8 mouse cellular contexts compared by ENCODE assay signal in genomic region chr11:87662407-87662806, GRCm38 (mm10). TPM values are rescaled to one million over a fixed set of nuclear protein-coding genes. Genes with fewer than 3 reads are reported as not detected.
DNase-seq lines count a peak whose midpoint lies in the region; ATAC-seq and TF ChIP-seq lines count a peak whose summit lies in the region.

Gene Rnf43 (plus strand): TSS chr11:87662722.

- no peak for TF ChIP-seq POLR2A in heart, adult 2 months (IDR thresholded peaks at IDR 0.05; ENCODE audit: insufficient read depth, low read depth, low read length)

- no peak for TF ChIP-seq EP300 in heart, adult 2 months (IDR thresholded peaks at IDR 0.05; ENCODE audit: insufficient read depth, low read depth, low read length)

- peak; percentile 96 for ATAC-seq in embryonic facial prominence, embryonic 14.5 days (ENCODE audit: low read depth)
- ATAC-seq in limb, embryonic 13.5 days (ENCODE audit: low FRiP score, low read depth) = peak; percentile 54; the same call in 1 of the 2 replicates
- ATAC-seq in midbrain, embryonic 16.5 days = peak; percentile 67; the same call in 1 of the 2 replicates

- peak within 1 kb of the TSS; percentile 50 for H3K27ac ChIP-seq in embryonic facial prominence, embryonic 14.5 days (replicated peaks; ENCODE audit: low read depth, low read length)
- H3K27ac ChIP-seq in heart, adult 2 months = no peak within 1 kb of the TSS
- no peak within 1 kb of the TSS for H3K27ac ChIP-seq in limb, embryonic 13.5 days
- no peak within 1 kb of the TSS for H3K27ac ChIP-seq in midbrain, embryonic 16.5 days (ENCODE audit: low read length)

- peak; percentile 86 for DNase-seq in 3T3-L1 (ENCODE audit: low read depth, low spot score)
- DNase-seq in adrenal gland, postnatal 4 days (ENCODE audit: low spot score in 2 of 2) = peak; percentile 40 to 71
- DNase-seq in embryonic facial prominence, embryonic 14.5 days (ENCODE audit: low spot score) = peak; percentile 94
- DNase-seq in heart, adult 2 months = peak; percentile 76 to 82
- DNase-seq in kidney, adult 8-10 months = peak; percentile 94 to 95
- peak; percentile 82 to 92 for DNase-seq in spleen, postnatal 10 days (ENCODE audit: low spot score in 2 of 2)

- no peaks in the 10 kb centered on the region for H3K4me1 ChIP-seq in embryonic facial prominence, embryonic 14.5 days (ENCODE audit: control insufficient read depth, insufficient read depth, low read length)
- no peaks in the 10 kb centered on the region for H3K4me1 ChIP-seq in heart, adult 2 months (ENCODE audit: control insufficient read depth, insufficient read depth, low read length)
- peaks cover 7% of the 10 kb centered on the region for H3K4me1 ChIP-seq in limb, embryonic 13.5 days
- peaks cover 8% of the 10 kb centered on the region for H3K4me1 ChIP-seq in midbrain, embryonic 16.5 days (ENCODE audit: control insufficient read depth, insufficient read depth, low read length)

- 0 out of 2 replicates have a peak, but pooled peaks cover 7% of the 10 kb centered on the region for H3K27me3 ChIP-seq in embryonic facial prominence, embryonic 14.5 days (replicated peaks; ENCODE audit: control insufficient read depth, insufficient read depth, low read length)
- H3K27me3 ChIP-seq in heart, adult 2 months (ENCODE audit: control insufficient read depth, insufficient read depth, low read length) = no peaks in the 10 kb centered on the region
- peaks cover 14% of the 10 kb centered on the region for H3K27me3 ChIP-seq in limb, embryonic 13.5 days
- peaks cover 4% of the 10 kb centered on the region; the same call in 1 of the 2 replicates for H3K27me3 ChIP-seq in midbrain, embryonic 16.5 days (ENCODE audit: control insufficient read depth, insufficient read depth, low read depth, low read length)

- peak; percentile 95 for TF ChIP-seq CTCF in heart, adult 2 months (IDR thresholded peaks at IDR 0.05)

- H3K9me3 ChIP-seq in embryonic facial prominence, embryonic 14.5 days (ENCODE audit: control insufficient read depth, low read length) = no peaks in the 10 kb centered on the region
- no peaks in the 10 kb centered on the region for H3K9me3 ChIP-seq in limb, embryonic 13.5 days
- no peaks in the 10 kb centered on the region for H3K9me3 ChIP-seq in midbrain, embryonic 16.5 days (replicated peaks; ENCODE audit: control insufficient read depth, low read length, poor library complexity, severe bottlenecking)

- peak within 1 kb of the TSS; percentile 49 for H3K4me3 ChIP-seq in embryonic facial prominence, embryonic 14.5 days (ENCODE audit: low read depth, low read length)
- H3K4me3 ChIP-seq in heart, adult 2 months = peak within 1 kb of the TSS; percentile 45
- H3K4me3 ChIP-seq in limb, embryonic 13.5 days = peak within 1 kb of the TSS; percentile 46
- peak within 1 kb of the TSS; percentile 39 for H3K4me3 ChIP-seq in midbrain, embryonic 16.5 days (ENCODE audit: low read depth, low read length)

- peak within 1 kb of the TSS; percentile 69 for H3K4me2 ChIP-seq in embryonic facial prominence, embryonic 14.5 days (ENCODE audit: low read depth, low read length)
- peak within 1 kb of the TSS; percentile 75 for H3K4me2 ChIP-seq in limb, embryonic 13.5 days (replicated peaks)
- H3K4me2 ChIP-seq in midbrain, embryonic 16.5 days (ENCODE audit: low read length) = peak within 1 kb of the TSS; percentile 81

- intact Hi-C loops in heart, adult 2 months (cut with DNase I) = loop anchor here (1.0 kb wide), 2 partner anchors 109 to 155 kb away; no protein-coding TSS in a partner anchor

- 0% methylated on average over 8 of the region's 8 CpGs for WGBS in embryonic facial prominence, embryonic 14.5 days
- under 1% methylated on average over 8 of the region's 8 CpGs for WGBS in heart, adult 2 months
- WGBS in limb, embryonic 13.5 days = 0% methylated on average over 8 of the region's 8 CpGs
- under 1% methylated on average over 8 of the region's 8 CpGs for WGBS in midbrain, embryonic 16.5 days

- no peaks in the 10 kb centered on the region for H3K36me3 ChIP-seq in embryonic facial prominence, embryonic 14.5 days (ENCODE audit: control insufficient read depth, insufficient read depth, low read length)
- no peaks in the 10 kb centered on the region for H3K36me3 ChIP-seq in heart, adult 2 months (ENCODE audit: control insufficient read depth, insufficient read depth, low read length)
- no peaks in the 10 kb centered on the region for H3K36me3 ChIP-seq in limb, embryonic 13.5 days
- H3K36me3 ChIP-seq in midbrain, embryonic 16.5 days (ENCODE audit: control insufficient read depth, insufficient read depth, low read length) = no peaks in the 10 kb centered on the region

- H3K9ac ChIP-seq in embryonic facial prominence, embryonic 14.5 days (ENCODE audit: low read depth, low read length) = peak within 1 kb of the TSS; percentile 63
- peak within 1 kb of the TSS; percentile 12 for H3K9ac ChIP-seq in heart, adult 2 months (ENCODE audit: low read depth, low read length)
- peak within 1 kb of the TSS; percentile 55 for H3K9ac ChIP-seq in limb, embryonic 13.5 days
- no peak within 1 kb of the TSS; the same call in 1 of the 2 replicates for H3K9ac ChIP-seq in midbrain, embryonic 16.5 days (ENCODE audit: low read depth, low read length)

- no peaks in the 10 kb centered on the region for H3K79me2 ChIP-seq in heart, adult 2 months (replicated peaks; ENCODE audit: control insufficient read depth, insufficient read depth, low read length)

RNA-seq across cellular contexts. Expression of gene Rnf43, which starts in this region (rescaled TPM):
- 1 to 10 TPM; 4.4 to 5.7 TPM for total RNA-seq in adrenal gland, postnatal 4 days (2021)
- polyA plus RNA-seq in embryonic facial prominence, embryonic 14.5 days (2014; fragmentation: Nextera tagmentation; extraction: Ambion mirVana) = 5.3 and 6.2 TPM in 2 replicates
- total RNA-seq in heart, adult 2 months (2021) = under 1 TPM; 0.42 to 0.45 TPM
- 0.15 and 0.31 TPM in 2 replicates for polyA plus RNA-seq in heart, adult 2 months (2012; rRNA removed)
- polyA plus RNA-seq in limb, embryonic 13.5 days (2015; fragmentation: Nextera tagmentation; extraction: Ambion mirVana) = 3.2 and 4.2 TPM in 2 replicates
- 0.68 and 1.4 TPM in 2 replicates for polyA plus RNA-seq in midbrain, embryonic 16.5 days (2015; fragmentation: Nextera tagmentation; extraction: Ambion mirVana)

Comparison
In these comparisons a context has a peak if more than half of its experiments do, and no peak if none do; other contexts are left out.
1. Peak in DNase-seq, H3K4me3 ChIP-seq and H3K9ac ChIP-seq in heart, adult 2 months; RNA of the gene not detected or under 1 TPM.